Mouse (Mus musculus): ENCODE results near the gene Sec24a.

The Sec24a gene

DNA sequence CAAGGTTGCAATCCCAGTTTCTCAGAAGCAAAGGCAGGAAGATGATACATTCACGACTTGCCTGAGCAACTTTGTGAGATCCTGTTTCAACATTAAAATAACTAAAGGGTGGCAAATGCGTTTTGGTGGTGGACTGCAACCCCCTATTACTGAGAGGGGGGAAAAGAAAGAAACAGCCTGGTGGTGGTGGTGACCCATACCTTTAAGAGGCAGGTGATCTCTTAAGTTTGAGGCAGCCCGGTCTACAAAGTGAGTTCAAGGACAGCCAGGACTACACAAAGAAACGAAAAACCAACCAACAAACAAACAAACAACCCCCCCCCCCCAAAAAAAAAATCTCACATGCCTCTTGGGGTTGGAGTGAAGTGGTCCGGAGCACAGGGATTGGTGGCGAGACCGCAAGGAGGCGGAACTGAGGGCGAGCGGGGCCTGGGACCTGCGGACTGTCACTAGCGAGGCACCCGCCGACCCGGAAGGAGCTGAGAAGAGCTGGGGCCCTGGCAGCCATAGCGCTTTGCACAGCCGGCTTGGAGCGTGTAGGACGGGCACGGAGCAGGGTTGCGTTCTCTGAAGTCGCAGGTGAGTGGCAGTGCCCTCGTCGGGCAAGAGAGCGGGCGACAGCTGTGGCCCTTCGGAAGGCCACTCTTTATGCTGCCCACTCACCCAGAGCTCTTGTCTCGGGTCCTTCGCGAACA, at the start of gene Sec24a, which contains the start of gene Sar1b:
Gene Sec24a, minus strand, starts transcription at position 422 of the 695 bp plus-strand sequence.
Gene Sar1b, plus strand, starts transcription at position 475 of the 695 bp plus-strand sequence.
- in situ Hi-C loops (cut with MboI, MseI), result no loop called here

DNA sequence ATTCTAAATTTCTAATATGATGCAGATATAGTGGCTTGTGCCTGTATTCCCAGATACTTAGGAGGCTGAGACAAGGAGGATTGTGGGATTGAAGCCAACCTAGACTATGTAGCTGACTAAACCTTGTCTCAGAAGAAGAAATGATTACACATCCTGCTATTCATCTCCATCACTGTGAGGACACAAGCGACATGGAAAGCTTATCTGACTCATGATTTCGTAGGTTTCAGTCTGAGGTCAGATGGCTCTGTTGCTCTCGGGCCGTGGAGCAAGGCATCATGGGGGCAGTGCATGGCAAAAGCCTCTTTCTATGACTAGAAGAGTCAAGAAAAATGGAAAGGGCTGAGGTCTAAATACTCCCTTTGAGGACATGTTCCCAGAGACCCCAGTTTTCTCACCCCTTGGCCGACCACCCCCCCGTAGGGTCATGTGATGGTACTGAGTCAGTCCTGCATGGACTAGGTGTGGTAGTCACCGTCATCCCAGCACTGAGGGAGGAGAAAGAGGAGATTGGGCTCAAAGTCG, 48.6 kb upstream of the Sec24a start:
- in situ Hi-C loops (cut with MboI, MseI), result no loop called here

DNA sequence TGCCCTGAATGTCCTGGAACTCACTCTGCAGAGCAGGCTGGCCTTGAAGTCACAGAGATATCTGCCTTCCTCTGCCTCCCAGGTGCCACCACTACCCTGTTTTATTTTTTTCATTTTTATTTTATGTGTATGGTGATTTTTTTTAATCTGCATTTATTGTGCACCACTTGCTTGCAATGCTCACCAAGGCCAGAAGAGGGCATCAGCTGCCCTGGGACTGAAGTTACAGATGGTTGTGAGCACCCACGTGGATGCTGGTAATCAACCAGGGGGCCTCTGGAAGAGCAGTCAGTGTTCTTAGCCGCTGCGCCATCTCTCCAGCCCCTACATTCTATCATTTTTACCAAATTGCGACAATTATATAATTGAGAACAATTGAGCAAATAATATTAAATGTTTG, 47.8 kb upstream of the Sec24a start:
- in situ Hi-C loops (cut with MboI, MseI), result no loop called here

DNA sequence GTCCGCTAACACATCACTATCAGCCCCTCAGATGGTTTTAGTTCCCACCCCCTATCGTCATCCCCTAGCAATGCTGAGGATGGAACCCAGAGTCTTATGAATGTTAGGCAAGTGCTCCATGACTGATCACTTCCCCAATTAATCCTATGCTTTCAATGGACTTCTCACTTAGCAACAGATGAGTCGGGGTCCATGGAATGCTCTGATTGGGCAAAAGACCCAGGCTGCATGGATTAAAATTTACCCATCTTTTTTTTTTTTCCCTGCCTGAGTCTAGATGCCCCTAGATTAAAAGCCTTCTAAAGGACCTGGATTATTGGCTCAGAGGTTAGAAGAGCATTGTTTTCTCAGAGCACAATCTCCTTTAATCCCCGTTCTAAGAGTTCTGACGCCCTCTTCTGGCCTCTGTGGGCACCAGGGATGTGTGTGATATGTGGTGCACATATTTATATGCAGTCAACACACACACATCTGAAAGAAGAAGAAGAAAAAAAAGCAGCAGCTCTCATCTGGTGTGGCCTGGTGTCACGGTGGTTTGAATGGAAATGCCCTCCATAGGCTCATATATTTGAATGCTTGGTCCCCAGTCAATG, 46.3 kb upstream of the Sec24a start:
- in situ Hi-C loops (cut with MboI, MseI), result no loop called here

DNA sequence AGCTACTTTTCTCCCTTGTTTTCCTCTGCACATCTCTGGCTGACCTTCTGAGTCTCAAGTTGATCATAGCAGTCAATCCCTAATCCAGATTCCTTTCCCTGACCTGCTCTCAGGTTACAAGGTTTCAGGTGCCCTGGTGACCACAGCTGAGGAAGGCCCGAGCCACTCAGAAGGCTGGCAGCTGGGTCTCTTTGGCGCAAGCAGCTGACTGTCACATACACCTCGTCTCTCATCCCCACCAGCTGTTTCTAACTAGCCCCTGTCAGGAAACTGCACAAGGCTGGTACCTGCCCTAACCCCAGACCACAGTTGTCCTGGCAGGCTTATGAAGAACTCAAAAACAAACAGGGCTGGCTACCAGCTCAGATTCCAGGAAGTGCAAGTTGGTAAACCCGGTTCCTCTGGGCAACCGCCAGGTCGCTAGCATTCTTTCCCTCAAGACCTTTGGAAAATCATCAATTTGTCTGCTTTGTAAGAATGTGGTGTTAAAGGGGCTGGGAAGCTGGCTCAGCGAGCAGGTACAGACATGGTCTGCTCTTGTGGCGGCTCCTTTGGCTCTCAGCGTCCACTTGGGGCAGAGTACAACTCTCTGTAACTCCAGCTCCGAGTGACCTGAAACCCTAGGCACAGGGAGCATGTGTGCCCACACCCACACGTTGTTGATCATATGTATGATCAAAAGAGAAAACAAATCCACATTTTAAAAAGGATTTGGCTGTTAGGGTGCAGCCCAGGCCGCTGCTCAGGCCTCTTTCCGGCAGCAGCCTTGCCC, 43.9 kb upstream of the Sec24a start:
- in situ Hi-C loops (cut with MboI, MseI), result no loop called here

DNA sequence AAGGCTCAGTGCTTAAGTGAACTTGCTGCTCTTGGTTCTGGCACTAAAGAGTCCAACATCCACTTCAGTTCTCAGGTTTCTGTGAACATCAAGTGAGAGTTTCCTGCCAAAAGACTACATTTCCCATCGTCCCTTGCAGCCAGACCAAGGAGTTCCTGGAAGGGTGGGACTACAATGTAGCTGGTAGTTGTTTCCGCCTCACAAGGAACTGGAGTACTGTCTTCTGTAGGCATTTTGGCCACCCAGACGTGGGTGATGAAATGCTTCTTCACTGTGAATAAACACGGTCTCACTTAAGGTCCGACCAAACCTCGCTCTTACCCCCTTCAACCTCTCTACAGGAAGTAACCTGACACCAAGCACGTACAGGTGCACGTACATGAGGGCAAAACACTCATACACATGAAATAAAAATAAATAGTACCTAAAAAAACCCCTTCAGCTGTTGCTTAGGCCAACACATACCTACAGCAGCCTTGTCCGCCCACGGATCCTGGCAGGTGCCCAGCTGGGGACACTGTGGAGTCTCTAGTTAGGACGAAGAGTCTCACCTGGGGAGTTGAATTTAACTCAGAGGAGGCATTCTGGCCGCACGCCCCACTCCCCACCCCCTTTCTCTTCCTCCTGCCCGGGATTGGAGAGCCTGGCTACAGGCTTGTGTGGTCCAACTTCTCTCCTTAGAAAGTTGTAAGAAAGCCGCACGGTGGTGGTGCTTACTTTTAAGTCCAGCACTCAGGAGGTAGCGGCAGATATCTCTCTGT, 42.0 kb upstream of the Sec24a start:
- in situ Hi-C loops (cut with MboI, MseI), result no loop called here

DNA sequence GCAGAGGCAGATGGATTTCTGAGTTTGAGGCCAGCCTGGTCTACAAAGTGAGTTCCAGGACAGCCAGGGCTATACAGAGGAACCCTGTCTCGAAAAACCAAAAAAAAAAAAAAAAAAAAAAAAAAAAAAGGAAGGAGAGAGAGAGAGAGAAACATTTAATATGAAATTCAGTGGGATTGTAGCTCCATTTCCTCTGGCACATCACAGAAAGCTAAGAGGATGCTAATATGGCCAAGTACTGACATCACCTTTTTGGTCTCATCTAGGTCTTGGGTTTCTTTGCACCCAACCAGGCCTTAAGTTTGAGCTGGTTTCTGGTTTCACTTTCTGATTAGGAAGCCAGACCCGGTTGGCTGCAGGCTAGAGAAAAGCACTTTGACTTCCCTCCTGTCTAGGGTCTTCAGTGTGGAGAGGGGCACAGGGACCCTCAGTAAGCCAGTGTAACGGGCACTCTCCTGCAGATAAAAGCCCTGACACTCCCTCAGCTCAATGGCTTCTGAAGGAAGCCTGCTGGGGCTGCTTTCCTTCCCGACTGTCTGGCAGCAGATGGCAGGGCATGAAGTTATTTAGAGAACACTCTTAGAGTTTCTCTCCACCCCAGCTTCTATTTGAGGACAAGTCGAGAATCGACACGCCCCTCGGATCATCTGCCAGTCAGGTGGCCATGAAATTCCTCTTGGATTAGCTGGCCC, 37.3 kb upstream of the Sec24a start:
- in situ Hi-C loops (cut with MboI, MseI), result no loop called here

DNA sequence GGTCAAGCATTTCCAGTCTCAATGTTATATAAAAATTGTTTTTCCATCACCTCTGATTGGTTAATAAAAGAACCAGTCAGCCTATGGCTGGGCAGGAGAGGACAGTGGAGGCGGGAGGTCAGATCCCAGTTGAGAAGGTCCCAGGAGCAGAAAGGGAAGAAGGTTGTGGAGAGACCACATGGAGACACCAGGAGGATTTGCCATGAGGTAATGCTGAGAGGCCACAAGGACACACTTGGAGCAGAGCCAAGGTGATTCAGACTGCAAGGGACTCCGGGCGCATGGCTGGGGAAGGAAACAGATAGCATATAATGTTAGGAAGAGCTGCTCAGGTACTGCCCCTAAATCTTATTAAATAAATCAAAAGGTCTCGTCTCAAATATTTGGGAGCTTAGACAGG, 32.8 kb upstream of the Sec24a start:
- in situ Hi-C loops (cut with MboI, MseI), result no loop called here

DNA sequence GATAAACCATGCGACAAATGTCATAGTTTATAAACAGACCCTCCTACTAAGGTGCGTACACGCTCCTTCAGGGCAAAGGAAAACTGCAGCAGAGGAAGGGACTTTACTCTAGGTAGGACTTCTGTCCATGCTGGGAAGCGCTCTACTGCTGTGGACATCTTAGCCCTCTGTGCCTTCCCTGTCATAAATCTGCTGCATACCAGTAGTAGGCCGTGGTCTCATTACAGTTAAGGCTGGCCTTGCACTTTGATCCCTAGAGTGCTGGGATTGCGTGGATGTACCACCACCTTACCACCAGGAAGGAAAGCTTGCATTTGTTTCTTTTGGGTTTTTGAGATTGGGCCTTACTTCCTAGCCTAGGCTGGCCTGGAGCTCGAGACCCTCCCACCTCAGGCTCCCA, 27.2 kb upstream of the Sec24a start:
- in situ Hi-C loops (cut with MboI, MseI), result no loop called here

DNA sequence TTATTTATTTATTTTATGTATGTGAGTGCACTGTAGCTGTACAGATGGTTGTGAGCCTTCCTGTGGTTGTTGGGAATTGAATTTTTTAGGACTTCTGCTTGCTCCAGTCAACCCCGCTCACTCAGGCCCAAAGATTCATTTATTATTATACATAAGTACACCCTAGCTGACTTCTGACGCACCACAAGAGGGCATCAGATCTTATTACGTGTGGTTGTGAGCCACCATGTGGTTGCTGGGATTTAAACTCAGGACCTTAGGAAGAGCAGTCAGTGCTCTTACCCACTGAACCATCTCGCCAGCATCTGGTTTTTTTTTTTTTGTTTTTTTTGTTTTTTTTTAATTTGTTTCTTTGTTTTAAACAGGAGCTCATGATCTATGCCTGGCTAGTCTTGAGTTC, 26.3 kb upstream of the Sec24a start:
- in situ Hi-C loops (cut with MboI, MseI), result loop anchor here (5.0 kb wide), 2 partner anchors 47 to 52 kb away; no protein-coding TSS in a partner anchor

DNA sequence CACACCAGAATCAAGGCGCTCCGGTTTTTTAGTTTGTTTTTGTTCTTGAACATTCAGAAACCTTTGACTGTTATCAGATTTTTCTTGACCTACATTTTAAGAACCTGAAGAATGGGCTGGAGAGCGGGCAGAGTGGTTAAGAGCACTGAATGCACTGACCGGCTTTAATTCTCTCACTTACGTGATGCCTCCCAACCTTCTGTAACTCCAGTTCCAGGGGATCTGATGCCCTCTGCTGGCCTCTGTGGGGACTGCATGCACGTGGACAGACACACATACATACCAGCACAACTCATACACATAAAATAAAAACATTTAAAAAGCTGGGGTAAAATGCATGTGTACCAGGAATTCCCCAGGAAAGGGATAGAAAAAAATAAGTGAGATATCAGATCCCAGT, 22.5 kb upstream of the Sec24a start:
- in situ Hi-C loops (cut with MboI, MseI), result loop anchor here (5.0 kb wide), 2 partner anchors 44 to 49 kb away; no protein-coding TSS in a partner anchor

DNA sequence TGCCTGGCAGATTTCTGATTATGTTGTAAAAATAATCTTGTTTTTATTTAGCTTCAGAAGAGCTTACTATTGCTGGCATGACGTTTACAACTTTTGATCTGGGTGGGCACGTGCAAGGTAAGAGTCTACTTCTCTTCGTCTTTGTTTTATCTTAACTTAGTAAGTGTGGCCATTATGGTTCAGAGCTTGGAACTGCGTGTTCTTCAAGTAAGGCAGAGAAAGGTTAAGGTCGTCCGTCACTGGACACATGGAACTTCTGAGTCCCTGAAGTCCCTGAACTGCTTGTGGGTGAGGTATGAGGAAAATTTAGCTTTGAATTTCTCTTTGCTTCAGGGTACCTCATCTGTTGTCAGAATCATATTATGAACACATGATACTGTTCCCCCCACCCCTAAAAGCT, 19.3 kb upstream of the Sec24a start:
- in situ Hi-C loops (cut with MboI, MseI), result no loop called here

DNA sequence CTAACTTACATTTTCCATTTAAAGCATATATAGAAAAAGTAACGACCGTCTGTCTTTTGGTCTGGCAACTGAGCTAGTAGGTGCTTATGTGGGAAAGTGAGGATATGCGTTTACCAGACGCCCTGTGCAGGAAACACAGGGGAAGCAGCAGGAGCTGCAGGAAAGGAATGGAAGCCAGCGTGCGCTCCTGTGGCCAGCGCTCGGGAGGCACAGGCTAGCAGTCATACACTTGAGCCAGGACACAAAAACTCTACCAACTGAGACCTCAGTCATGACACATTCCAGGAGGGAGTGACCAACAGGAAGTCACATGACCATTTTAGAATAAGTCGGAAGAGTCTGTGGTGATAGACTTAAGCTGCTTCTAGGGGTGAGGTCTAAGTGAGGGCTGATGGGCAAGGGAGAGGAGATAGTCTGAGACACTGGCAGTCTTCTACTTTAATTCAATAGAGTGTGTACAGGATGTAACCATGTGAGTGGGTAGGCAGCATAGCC, 17.4 kb upstream of the Sec24a start:
- in situ Hi-C loops (cut with MboI, MseI), result no loop called here

DNA sequence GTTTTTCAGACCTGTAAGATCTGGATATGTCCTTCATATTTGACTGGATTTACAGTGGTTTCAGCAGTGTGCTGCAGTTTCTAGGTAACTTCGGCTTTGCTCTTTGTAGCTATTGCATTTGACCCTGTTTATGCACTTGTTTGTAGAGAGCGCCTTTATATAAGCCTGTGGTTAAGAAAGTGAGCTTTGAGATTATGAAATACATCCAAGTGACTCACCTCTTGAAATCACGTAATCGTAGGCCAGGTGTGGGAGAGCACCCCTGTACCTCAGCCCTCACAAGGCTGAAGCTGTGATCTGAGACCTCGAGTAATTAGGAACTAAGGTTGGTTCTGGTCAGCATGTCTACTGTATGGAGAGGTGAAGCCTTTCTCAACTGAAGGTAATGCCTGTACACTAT, 14.0 kb upstream of the Sec24a start:
- in situ Hi-C loops (cut with MboI, MseI), result no loop called here

DNA sequence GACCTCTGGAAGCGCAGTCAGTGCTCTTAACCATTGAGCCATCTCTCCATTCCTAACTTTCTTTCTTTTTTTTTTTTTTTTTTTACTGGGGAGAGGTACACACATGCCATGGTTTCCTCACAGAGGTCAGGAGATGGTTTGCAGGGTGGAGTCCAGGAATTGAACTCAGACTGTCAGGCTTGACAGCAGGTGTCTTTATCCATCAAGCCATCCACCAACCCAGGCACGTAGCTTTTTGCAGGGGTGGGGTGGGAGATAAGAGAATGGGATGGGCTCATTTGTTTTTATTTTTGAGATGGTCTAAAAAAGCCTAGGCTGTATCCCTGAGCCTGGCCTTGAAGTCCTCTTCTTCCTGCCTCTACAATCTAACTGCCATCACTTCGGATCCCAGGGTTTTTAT, 12.1 kb upstream of the Sec24a start:
- in situ Hi-C loops (cut with MboI, MseI), result no loop called here

DNA sequence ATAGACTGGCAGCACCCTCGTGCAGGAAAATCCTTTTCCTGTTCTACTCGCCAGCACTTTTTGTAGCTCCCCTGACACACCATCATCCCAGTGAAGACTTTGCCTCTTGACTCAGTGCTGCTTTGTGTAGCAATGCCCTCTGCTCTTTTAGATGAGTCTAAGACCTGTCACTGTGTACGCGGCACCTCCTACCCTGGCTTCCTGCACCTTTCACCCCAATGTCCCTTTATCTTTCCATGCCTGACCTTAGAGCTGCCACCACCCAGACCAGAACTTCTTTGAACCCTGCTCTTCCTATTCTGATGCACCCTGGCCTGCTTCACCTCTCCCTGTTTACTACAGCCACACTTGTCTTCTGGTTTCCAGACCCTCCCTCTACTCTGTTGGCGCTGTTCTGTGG, 4.9 kb upstream of the Sec24a start:
- in situ Hi-C loops (cut with MboI, MseI), result no loop called here

DNA sequence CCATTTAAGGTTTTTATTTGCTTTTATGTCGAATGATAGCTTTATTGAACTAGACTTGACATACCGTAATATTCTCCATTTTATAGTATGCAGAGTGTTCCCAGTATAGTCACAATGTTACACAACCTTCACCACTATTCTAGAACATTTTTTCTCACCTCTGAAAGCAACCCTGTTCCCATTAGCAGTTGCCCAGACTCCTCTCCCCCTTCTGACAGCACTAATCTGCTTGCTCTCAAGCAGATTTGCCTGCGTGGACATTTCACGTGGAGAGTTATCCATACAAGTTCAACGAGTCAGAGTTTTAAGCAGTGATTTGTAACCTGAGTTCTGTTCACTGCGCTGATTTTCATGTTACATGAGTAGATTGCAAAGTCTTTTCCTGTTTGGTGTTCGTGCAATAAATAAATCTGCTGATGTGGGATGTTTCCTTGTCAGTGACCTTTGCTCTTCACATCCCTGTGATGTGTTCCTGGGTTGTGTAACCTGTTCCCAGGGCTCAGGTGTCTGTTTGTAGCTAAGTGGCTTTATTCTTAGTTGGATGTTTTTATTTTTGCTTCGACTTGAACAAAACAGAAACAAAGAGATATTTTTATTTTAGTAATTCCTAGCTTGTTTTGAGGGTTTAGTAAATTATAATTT, 4.3 kb upstream of the Sec24a start:
- in situ Hi-C loops (cut with MboI, MseI), result no loop called here

DNA sequence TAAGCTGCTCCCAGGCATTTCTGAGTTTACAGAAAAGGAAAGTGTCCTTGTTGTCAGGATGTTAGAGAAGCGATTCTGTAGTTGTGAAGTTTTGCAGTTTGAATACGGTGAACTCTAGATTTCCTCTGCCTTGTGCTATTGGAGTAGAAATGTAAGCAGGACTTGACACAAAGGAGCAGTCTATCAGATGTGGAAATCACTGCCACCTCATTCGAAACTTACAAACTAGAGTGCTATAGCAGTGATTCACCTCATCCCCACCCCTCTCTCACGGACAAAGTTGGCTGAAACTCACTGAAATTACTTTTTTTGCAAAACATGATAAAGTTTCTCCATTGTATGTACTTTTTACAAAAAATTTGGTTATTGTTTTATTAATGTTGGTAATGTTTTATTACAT, 1.4 kb upstream of the Sec24a start:
- in situ Hi-C loops (cut with MboI, MseI), result no loop called here

DNA sequence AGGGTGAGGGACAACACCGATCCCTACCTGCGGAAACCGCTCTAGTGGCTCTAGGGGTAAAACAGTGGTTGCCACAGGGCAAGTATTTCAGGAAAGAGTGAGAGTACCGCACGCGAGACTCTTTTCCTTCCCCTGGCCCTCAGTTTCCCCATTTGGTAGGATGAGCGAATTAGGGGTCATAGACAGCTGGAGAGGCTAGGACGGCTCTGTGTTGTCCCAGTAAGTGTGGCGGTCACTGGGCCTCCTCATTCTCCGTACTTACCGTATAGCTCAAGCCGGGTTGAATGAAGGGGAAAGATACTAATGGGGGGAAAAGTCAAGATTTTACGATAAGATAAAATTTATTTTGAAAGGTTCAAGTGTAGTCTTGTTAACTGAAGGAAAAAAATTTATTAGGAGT, 521 bp upstream of the Sec24a start:
- in situ Hi-C loops (cut with MboI, MseI), result no loop called here

DNA sequence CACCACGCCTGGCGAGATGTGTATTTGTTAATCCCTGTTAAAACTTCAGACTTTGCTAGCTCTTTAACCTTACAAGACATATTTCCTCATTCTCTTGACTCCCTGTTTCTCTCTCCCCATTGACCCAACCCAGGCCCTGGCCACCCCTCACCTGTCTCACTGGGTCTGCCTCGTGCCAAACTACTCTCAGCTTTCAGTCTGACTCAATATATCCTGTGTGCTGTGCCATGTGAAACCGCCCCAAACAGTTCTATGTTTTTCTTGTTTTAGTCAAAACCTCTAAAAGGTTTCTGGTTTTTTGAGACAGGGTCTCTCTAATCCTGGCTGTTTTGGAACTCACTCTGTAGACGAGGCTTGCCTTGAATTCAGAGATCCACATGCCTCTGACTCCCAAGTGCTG, 2.2 kb downstream of the Sec24a start:
- in situ Hi-C loops (cut with MboI, MseI), result no loop called here
